ENCODE assay signal across 8 mouse cellular contexts in genomic region chr5:99906181-99906956, GRCm38 (mm10). TPM values are rescaled to one million over a fixed set of nuclear protein-coding genes. Genes with fewer than 3 reads are reported as not detected.
DNase-seq lines count a peak whose midpoint lies in the region; ATAC-seq and TF ChIP-seq lines count a peak whose summit lies in the region.

Vamp9 (plus strand) TSS chr5:99906254.

- DNase-seq in heart, adult 18-20 months: peak; percentile 98
- DNase-seq in kidney, adult 11 months: peak; percentile 96
- DNase-seq in left cerebral cortex, postnatal 36 days (ENCODE audit: low spot score in 2 of 2): peak; percentile 91 to 94
- peak; percentile 95 for DNase-seq in midbrain, embryonic 10.5 days (ENCODE audit: low spot score)
- DNase-seq in right cerebral cortex, postnatal 36 days (ENCODE audit: low spot score in 2 of 2): peak; percentile 90 to 91
- peak; percentile 94 for DNase-seq in urinary bladder, postnatal 36 days (ENCODE audit: low spot score in 2 of 2)

- H3K36me3 ChIP-seq in embryonic facial prominence, embryonic 13.5 days: no peaks in the 10 kb centered on the region
- no peaks in the 10 kb centered on the region for H3K36me3 ChIP-seq in midbrain, embryonic 10.5 days

- WGBS in embryonic facial prominence, embryonic 13.5 days: 5% methylated on average over 49 of the region's 49 CpGs
- 7% methylated on average over 49 of the region's 49 CpGs for WGBS in midbrain, embryonic 10.5 days

- H3K27ac ChIP-seq in bone marrow macrophage, adult 2 months (ENCODE audit: insufficient read depth, low read depth, low read length): no peak within 1 kb of the TSS
- H3K27ac ChIP-seq in embryonic facial prominence, embryonic 13.5 days: peak within 1 kb of the TSS; percentile 96
- peak within 1 kb of the TSS; percentile 96 for H3K27ac ChIP-seq in midbrain, embryonic 10.5 days (replicated peaks)

- H3K4me2 ChIP-seq in embryonic facial prominence, embryonic 13.5 days: peak within 1 kb of the TSS; percentile 61

- TF ChIP-seq POLR2A in bone marrow macrophage, adult 2 months (IDR thresholded peaks at IDR 0.05; ENCODE audit: borderline replicate concordance, low read depth, low read length): no peak

- H3K4me3 ChIP-seq in bone marrow macrophage, adult 2 months (ENCODE audit: insufficient read depth, low read length): peak within 1 kb of the TSS; percentile 56
- H3K4me3 ChIP-seq in embryonic facial prominence, embryonic 13.5 days: peak within 1 kb of the TSS; percentile 63
- H3K4me3 ChIP-seq in midbrain, embryonic 10.5 days: peak within 1 kb of the TSS; percentile 71

- intact Hi-C loops in left cerebral cortex, postnatal 36 days (cut with DNase I): no loop called here

- peak; percentile 98 for ATAC-seq in embryonic facial prominence, embryonic 13.5 days (ENCODE audit: insufficient number of reproducible peaks, insufficient read depth, low FRiP score, low TSS enrichment, low read depth)

- no peaks in the 10 kb centered on the region for H3K4me1 ChIP-seq in bone marrow macrophage, adult 2 months (ENCODE audit: control insufficient read depth, insufficient read depth, low read length)
- no peaks in the 10 kb centered on the region for H3K4me1 ChIP-seq in embryonic facial prominence, embryonic 13.5 days
- peaks cover 5% of the 10 kb centered on the region for H3K4me1 ChIP-seq in midbrain, embryonic 10.5 days

- H3K9me3 ChIP-seq in embryonic facial prominence, embryonic 13.5 days: no peaks in the 10 kb centered on the region
- H3K9me3 ChIP-seq in midbrain, embryonic 10.5 days (replicated peaks): no peaks in the 10 kb centered on the region

- H3K9ac ChIP-seq in embryonic facial prominence, embryonic 13.5 days: peak within 1 kb of the TSS; percentile 78

- H3K27me3 ChIP-seq in embryonic facial prominence, embryonic 13.5 days: no peaks in the 10 kb centered on the region
- H3K27me3 ChIP-seq in midbrain, embryonic 10.5 days (ENCODE audit: low read depth, poor library complexity, severe bottlenecking): peaks cover 4% of the 10 kb centered on the region; the same call in 1 of the 2 replicates

- no peak for TF ChIP-seq CTCF in bone marrow macrophage, adult 2 months (IDR thresholded peaks at IDR 0.05; ENCODE audit: low read depth, low read length)

RNA-seq across cellular contexts. Expression of gene Vamp9, which starts in this region (rescaled TPM):
- not detected in 2 replicates for polyA plus RNA-seq in bone marrow macrophage, adult 2 months (2012; ENCODE audit: insufficient read depth, insufficient read length, missing spikeins)
- 0.56 and 0.72 TPM in 2 replicates for polyA plus RNA-seq in embryonic facial prominence, embryonic 13.5 days (2015; fragmentation: Nextera tagmentation; extraction: Ambion mirVana)
- total RNA-seq in heart, adult 18-20 months (2021): not detected
- total RNA-seq in left cerebral cortex, postnatal 36 days (2021): under 1 TPM; 0.75 to 0.76 TPM
- 0.33 and 0.37 TPM in 2 replicates for polyA plus RNA-seq in midbrain, embryonic 10.5 days (2016; fragmentation: Nextera tagmentation; extraction: Ambion mirVana)

Comparison
In these comparisons a context has a peak if more than half of its experiments do, and no peak if none do; other contexts are left out.
1. Peak in ATAC-seq, H3K4me3 ChIP-seq, H3K27ac ChIP-seq, H3K9ac ChIP-seq and H3K4me2 ChIP-seq in embryonic facial prominence, embryonic 13.5 days; RNA of the gene not detected or under 1 TPM.
2. Peak in DNase-seq in heart, adult 18-20 months; RNA of the gene not detected or under 1 TPM.
3. Peak in DNase-seq in left cerebral cortex, postnatal 36 days; RNA of the gene not detected or under 1 TPM.
4. Peak in DNase-seq, H3K4me3 ChIP-seq and H3K27ac ChIP-seq in midbrain, embryonic 10.5 days; RNA of the gene not detected or under 1 TPM.